Mouse (Mus musculus) small intestine, adult 2 months (tissue): ENCODE data around the gene Smarca5.

Source experiments
- CTCF ChIP-seq: fragments of 200-500 bp; IDR thresholded peaks from 2 replicates; pipeline ENCODE4 v1.5.1; 2012; ENCODE audit warnings: low read depth, mild to moderate bottlenecking, control low read depth, inconsistent platforms, low read length, moderate library complexity, mixed read lengths; ENCODE audit not compliant: insufficient replicate concordance, insufficient read length; ENCODE audit errors: extremely low read depth
- POLR2A ChIP-seq: fragments of 200-500 bp; IDR thresholded peaks from 2 replicates; pipeline ENCODE4 v1.6.1; 2012; ENCODE audit warnings: low read depth, mild to moderate bottlenecking, control low read depth, inconsistent platforms, low read length, moderate library complexity

- TF ChIP-seq CTCF (peak; percentile 57; the same call in 1 of the 2 replicates), POLR2A (no peak)
Observed at GRCm38 (mm10) chr8:80688141-80688540, 51.2 kb downstream of the Smarca5 start.
